ENCODE assay signal across 17 mouse cellular contexts in genomic region chr6:116718920-116719319, GRCm38 (mm10). TPM values are rescaled to one million over a fixed set of nuclear protein-coding genes. Genes with fewer than 3 reads are reported as not detected.
A peak's percentile ranks its signal among the peaks of the same experiment; 100 is the strongest.
DNase-seq lines count a peak whose midpoint lies in the region; ATAC-seq lines count a peak whose summit lies in the region.
"Had no signal": no experiment of that assay in that cellular context is flagged by ENCODE, and none has a peak within 500 bp of the region (broad histone marks: within the 10 kb centered on the region; RNA-seq: fewer than 3 reads in every experiment).

No protein-coding gene starts in this region.

- 0 out of 2 replicates have a peak, but pooled peaks have one; percentile 27 for ATAC-seq in monocyte, adult 5-6 weeks (replicated peaks; ENCODE audit: insufficient number of reproducible peaks, low FRiP score, low TSS enrichment, poor library complexity, severe bottlenecking)
- ATAC-seq: activated CD4-positive, CD25-positive, alpha-beta regulatory T cell, adult 4 months; forebrain, embryonic 13.5 days; midbrain, embryonic 13.5 days; Patski had no signal

- peak; percentile 24 to 64 for DNase-seq in heart, adult 18-20 months
- no peak for DNase-seq in heart, postnatal 4 days
- DNase-seq in layer of hippocampus, adult 11-12 months (ENCODE audit: low spot score): peak; percentile 35
- DNase-seq in layer of hippocampus, adult 8-10 months (ENCODE audit: low spot score in 2 of 2): no peak
- DNase-seq in brain, adult 2 months (ENCODE audit: low read depth, low spot score): peak; percentile 33
- DNase-seq in cerebellum, adult 9-11 months: no peak
- DNase-seq: B cell, adult 2 months; cerebellum, postnatal 14 days; kidney, postnatal 10 days; lung, embryonic 14.5 days; right cerebral cortex, postnatal 25 days; thymus, postnatal 4 days had no signal

RNA-seq across cellular contexts. Expression of gene Tmem72, which starts 2.2 kb away (rescaled TPM):
- under 1 TPM in 1 of 2 experiments, not detected in 1; 0.03 TPM for total RNA-seq in heart, adult 18-20 months (2021)
- under 1 TPM; 0.17 to 0.29 TPM for total RNA-seq in heart, postnatal 4 days (2021)
- total RNA-seq in layer of hippocampus, adult 8-10 months (2022): under 1 TPM; 0.53 to 0.82 (median 0.66) TPM
- 0.29 to 0.68 TPM (median 0.32 TPM) in 3 replicates for total RNA-seq in monocyte, adult 5-6 weeks (2017)

RNA-seq across cellular contexts. Expression of gene Rassf4, which starts 45.2 kb away (rescaled TPM):
- total RNA-seq in heart, adult 18-20 months (2021): 1 to 10 TPM; 4.3 to 6.1 TPM
- 1 to 10 TPM; 5.4 to 6.3 TPM for total RNA-seq in heart, postnatal 4 days (2021)
- 1 to 10 TPM; 4.7 to 7.3 (median 5.0) TPM for total RNA-seq in layer of hippocampus, adult 8-10 months (2022)
- 124 to 138 TPM (median 133 TPM) in 3 replicates for total RNA-seq in monocyte, adult 5-6 weeks (2017)

Comparison
In these comparisons a context has a peak if more than half of its experiments do, and no peak if none do; other contexts are left out.
1. DNase-seq: peak in heart, adult 18-20 months (2 of 2), layer of hippocampus, adult 11-12 months (single experiment) and brain, adult 2 months (single experiment); none in heart, postnatal 4 days (single experiment), layer of hippocampus, adult 8-10 months (0 of 2) and cerebellum, adult 9-11 months (single experiment).
2. RNA of gene Rassf4, which starts 45.2 kb away (total RNA-seq): 124 to 138 TPM in monocyte, adult 5-6 weeks; 5.4 to 6.3 TPM in heart, postnatal 4 days, 4.3 to 6.1 TPM in heart, adult 18-20 months and 4.7 to 7.3 TPM in layer of hippocampus, adult 8-10 months; every median in the first group is over 10 times any median in the second.